Mouse (Mus musculus): ENCODE results near the gene Spint4.

Gene Spint4

DNA sequence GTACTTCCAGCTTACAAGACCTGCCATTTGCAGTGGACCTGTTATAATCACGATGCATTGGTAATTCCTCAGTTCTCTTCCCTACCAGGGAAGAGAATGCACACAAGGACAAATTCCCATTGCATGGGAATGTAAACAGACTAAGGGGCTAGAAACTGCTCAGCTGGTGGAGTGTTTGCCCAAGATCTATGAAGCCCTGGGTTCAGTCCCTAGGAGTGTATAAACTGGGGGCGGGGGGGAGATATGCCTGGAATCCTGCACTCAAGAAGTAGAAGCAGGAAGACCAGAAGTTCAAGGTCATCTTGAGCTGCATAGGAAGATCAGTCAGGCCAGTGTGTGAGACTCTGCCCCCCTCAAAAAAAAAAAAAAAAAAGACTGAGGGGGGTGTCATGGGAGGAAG is 35.0 kb downstream of the Spint4 start:
- peak; percentile 34 for DNase-seq (ENCODE audit: low read depth)

DNA sequence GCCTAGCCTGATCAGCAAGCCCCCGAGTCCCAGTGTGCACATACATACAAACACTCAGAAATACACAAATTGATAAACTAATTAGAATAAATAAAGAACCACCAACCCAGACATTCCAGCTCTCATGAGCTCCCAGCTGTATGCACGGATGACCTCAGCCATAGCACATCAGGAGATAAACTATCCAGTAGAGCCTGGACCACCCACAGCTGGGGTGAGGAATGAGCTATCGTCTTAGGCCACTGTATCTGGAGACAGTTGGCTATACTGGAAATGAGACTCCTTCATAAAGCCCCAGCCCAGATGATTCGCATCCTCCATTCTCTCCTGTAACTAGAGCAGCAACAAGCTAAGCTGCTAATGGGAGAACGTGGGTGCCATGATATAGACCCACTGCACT is 36.5 kb downstream of the Spint4 start:
- no peak for DNase-seq (ENCODE audit: low read depth)

DNA sequence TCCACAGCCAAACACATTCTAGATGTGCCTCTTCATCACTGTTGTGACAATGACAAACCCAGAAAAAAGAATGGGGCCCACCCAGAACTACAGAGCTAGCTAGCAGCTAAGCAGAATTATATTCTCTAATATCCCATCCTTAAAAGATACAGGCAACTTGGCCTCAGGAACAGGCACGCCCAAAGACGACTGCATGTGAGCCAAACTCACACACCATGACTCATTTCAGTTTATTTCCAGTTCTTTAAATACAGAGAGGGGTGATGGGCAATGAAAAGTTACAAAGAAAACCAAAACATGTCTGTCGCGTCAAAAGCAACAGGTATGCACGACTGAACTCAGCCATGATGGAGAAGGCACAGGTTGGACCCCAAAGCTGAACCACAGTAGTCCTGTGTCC is 37.1 kb downstream of the Spint4 start:
- no peak for DNase-seq (ENCODE audit: low read depth)

DNA sequence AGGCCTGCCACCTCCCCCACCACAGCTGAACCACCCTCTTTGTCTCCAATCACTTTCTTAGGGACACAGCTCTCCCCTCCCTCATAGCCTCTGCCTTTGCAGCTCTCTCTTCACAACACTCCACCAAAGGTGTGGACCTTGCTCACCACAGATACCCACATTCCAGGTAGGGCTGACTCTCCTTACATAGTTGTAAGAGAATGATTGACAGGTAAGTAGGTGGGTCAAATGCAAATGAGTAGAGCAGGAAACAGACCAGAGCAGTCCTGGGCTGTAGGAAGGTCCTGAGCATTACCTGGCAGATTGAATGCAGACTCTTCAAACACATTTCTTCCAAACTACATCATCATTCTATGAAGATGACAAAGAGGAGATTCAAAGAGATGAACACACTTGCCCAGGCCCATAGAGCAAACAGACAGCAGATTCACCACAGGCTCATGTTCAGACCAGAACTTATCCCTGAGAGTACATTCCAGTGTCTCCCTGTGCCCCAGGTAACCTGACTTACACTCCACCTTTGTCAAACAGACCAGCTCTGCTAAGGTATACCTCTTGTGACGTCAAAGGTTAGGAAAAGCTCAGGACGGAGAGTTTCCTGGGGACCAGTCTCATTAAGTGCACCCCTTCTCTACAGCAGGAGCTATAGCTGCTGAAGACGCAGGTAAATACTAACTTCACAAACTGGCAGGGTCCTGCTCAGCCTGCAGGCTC is 39.2 kb downstream of the Spint4 start:
- DNase-seq (ENCODE audit: low read depth), result no peak

DNA sequence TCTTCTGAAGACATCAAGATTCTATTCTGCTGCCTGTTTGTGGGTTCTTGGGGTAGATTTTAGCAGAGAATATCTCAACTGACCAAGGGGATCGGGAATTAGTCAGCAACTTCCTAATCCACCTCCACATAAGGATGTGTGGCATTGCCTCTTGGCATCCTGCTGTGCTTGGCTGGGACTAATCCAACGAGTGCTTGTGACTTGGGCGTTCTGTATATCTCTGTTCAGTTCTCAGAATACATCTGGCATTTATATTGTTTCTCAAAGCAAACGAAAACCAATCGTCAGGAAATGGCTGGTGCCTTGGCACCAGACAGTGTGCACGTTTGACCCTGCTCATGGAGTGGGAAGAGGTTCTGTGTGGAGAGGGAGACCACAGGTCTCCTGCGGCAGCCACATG is 41.6 kb downstream of the Spint4 start:
- peak; percentile 57 for DNase-seq (ENCODE audit: low read depth)

DNA sequence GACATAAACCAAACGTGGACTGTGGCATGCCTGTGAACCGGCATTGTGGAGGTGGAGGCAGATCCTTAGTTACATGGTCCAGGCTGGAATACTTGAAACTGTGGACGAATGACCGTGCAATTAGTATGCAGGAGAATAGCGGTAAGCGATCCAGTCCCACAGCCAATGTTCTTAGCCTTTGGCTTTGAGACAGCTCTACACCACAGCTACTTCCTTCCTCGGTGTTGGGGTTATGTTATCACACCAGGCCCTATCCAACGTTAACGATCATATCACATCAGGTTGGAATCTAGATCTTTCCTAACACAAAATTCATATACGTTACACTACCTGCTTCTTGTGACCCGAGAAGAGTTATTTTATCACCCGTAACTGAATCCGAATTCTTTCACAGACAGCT is 46.7 kb downstream of the Spint4 start:
- DNase-seq (ENCODE audit: low read depth), result peak; percentile 76

DNA sequence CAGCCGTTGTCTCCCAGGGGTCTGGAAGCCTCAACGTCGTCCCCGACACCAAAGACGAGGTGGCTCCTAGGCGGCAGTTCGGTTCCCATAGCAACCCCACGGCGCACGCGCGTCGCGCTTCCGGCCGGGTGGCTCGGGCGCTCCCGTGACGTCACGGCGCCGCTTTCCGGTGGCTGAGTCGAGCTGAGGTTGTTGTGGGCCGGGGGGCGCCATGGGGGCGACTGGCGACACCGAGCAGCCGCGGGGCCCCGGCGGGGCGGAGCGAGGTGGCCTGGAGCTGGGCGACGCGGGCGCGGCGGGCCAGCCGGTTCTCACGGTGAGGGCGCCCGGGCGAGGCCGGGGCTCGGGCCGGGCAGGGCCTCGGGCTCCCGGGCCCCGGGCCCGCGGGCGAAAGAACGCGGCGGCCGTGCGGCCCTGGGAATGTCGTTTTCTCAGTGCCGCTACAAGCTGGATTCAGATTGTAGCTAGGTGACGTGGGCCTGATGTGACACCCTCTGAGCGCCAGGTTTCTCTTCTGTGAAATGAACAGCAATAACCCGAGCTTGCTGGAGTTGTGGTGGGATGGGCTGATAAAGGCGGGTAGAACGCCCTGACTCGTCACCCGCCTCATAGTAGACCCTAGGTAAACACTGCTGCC is 47.7 kb downstream of the Spint4 start, which contains the start of the genes Wfdc3 and Dnttip1:
TSS of gene Wfdc3 (minus strand) at position 89 of the 637 bp plus-strand sequence.
TSS of gene Dnttip1 (plus strand) at position 141 of the 637 bp plus-strand sequence.
- peak; percentile 84 for DNase-seq (ENCODE audit: low read depth)

DNA sequence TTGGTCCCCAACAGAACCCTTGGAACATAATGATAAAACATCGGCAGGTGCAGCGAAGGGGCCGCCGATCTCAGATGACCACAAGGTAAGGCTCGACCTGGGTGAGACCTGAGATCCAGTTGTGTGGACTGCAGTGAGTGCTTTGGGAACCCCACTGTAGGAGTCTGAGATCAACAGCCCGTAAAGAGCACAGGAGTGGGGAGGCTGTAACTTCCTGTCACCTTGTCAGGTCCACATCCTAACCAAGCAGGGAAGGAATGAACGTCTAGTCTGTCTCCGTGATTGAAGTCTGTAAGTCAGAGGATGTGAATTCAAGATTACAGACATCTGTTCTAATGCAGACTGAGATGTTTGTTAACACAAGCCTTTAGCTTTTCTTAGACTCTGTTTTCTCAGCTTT is 48.4 kb downstream of the Spint4 start:
- DNase-seq (ENCODE audit: low read depth), result no peak

DNA sequence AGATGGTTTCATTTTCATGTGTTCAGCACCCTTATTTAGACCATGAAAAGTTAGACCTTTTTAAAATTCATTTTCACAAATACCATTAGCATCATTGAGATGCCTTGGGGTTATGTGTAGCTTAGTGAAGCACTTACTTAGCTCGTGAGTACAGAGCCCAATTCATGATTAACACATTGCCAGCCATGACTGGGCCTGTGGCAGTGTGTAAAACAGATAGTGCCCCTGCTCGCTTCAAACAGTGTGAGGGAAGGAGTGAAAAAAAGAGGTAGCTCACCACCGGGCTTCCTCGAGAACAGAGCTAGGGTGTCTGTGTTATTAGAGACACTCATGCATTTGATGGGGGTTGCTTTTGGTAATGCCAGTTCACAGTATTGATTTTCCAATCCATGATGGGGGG is 49.9 kb downstream of the Spint4 start:
- no peak for DNase-seq (ENCODE audit: low read depth)

DNA sequence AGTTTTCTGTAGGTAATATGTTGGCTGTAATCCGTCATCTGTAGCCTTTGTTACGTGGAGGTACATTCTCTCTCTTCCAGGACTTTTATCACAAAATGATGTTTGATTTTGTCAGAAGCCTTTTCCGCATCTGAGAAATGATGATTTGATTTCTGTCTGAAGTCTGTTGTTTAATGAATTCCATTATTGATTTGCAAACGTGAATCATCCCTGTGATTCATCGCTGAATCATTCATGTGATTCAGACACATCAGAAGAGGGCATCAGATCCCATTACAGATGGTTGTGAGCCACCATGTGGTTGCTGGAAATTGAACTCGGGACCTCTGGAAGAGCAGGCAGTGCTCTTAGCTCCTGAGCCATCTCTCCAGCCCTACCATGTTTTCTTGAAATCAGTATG is 50.7 kb downstream of the Spint4 start:
- DNase-seq (ENCODE audit: low read depth), result no peak
